Mouse (Mus musculus): ENCODE data around the gene Bcl11a. TPM values are rescaled to one million over a fixed set of nuclear protein-coding genes. Genes with fewer than 3 reads are reported as not detected.
"Not testable (repeated sequence)": the region's sequence is repeated elsewhere in the genome, so short reads cannot be mapped to it uniquely, and the experiment has no call there.

Gene Bcl11a
- total RNA-seq, 2 experiments from 2014 or later, result 24.3 to 70.9 TPM

GRCm38 (mm10) chr11:24098662-24099061, 20.8 kb downstream of the Bcl11a start:
- ATAC-seq (replicated peaks; ENCODE audit: poor library complexity), result no peak

GRCm38 (mm10) chr11:24099215-24099614, 21.4 kb downstream of the Bcl11a start:
- ATAC-seq (replicated peaks; ENCODE audit: poor library complexity), result no peak

GRCm38 (mm10) chr11:24099886-24100293, 22.0 kb downstream of the Bcl11a start:
- ATAC-seq (replicated peaks; ENCODE audit: poor library complexity), result 0 out of 2 replicates have a peak, but pooled peaks have one; percentile 8

GRCm38 (mm10) chr11:24100449-24101070, 22.7 kb downstream of the Bcl11a start:
- peak; percentile 59 for ATAC-seq (replicated peaks; ENCODE audit: poor library complexity)

GRCm38 (mm10) chr11:24101625-24102024, 23.8 kb downstream of the Bcl11a start:
- no peak for ATAC-seq (replicated peaks; ENCODE audit: poor library complexity)

- ATAC-seq (replicated peaks; ENCODE audit: poor library complexity), result 0 out of 2 replicates have a peak, but pooled peaks have one; percentile 4
Measured at GRCm38 (mm10) chr11:24102372-24102771, 24.5 kb downstream of the Bcl11a start.

GRCm38 (mm10) chr11:24103128-24103742, 25.4 kb downstream of the Bcl11a start:
- ATAC-seq (replicated peaks; ENCODE audit: poor library complexity), result 0 out of 2 replicates have a peak, but pooled peaks have one; percentile 4

GRCm38 (mm10) chr11:24107414-24107813, 29.6 kb downstream of the Bcl11a start:
- no peak for ATAC-seq (replicated peaks; ENCODE audit: poor library complexity)

- no peak for ATAC-seq (replicated peaks; ENCODE audit: poor library complexity)
Measured at GRCm38 (mm10) chr11:24108974-24109373, 31.1 kb downstream of the Bcl11a start.

GRCm38 (mm10) chr11:24109388-24109787, 31.5 kb downstream of the Bcl11a start:
- ATAC-seq (replicated peaks; ENCODE audit: poor library complexity), result no peak

- no peak for ATAC-seq (replicated peaks; ENCODE audit: poor library complexity)
Measured at GRCm38 (mm10) chr11:24110113-24110512, 32.3 kb downstream of the Bcl11a start.

- ATAC-seq (replicated peaks; ENCODE audit: poor library complexity), result peak; percentile 64
Measured at GRCm38 (mm10) chr11:24111720-24112119, 33.9 kb downstream of the Bcl11a start.

GRCm38 (mm10) chr11:24115017-24115752, 37.3 kb downstream of the Bcl11a start:
- no peak for ATAC-seq (replicated peaks; ENCODE audit: poor library complexity)

GRCm38 (mm10) chr11:24116041-24116440, 38.2 kb downstream of the Bcl11a start:
- no peak for ATAC-seq (replicated peaks; ENCODE audit: poor library complexity)

- ATAC-seq (replicated peaks; ENCODE audit: poor library complexity), result no peak
Measured at GRCm38 (mm10) chr11:24116582-24117318, 38.9 kb downstream of the Bcl11a start.

- peak; percentile 32 for ATAC-seq (replicated peaks; ENCODE audit: poor library complexity)
Measured at GRCm38 (mm10) chr11:24121136-24121535, 43.3 kb downstream of the Bcl11a start.

GRCm38 (mm10) chr11:24122899-24123298, 45.0 kb downstream of the Bcl11a start:
- ATAC-seq (replicated peaks; ENCODE audit: poor library complexity), result no peak

- 0 out of 2 replicates have a peak, but pooled peaks have one; percentile 12 for ATAC-seq (replicated peaks; ENCODE audit: poor library complexity)
Measured at GRCm38 (mm10) chr11:24123991-24124390, 46.1 kb downstream of the Bcl11a start.

- no peak for ATAC-seq (replicated peaks; ENCODE audit: poor library complexity)
Measured at GRCm38 (mm10) chr11:24125098-24125497, 47.2 kb downstream of the Bcl11a start.

GRCm38 (mm10) chr11:24128001-24128400, 50.1 kb downstream of the Bcl11a start:
- no peak for ATAC-seq (replicated peaks; ENCODE audit: poor library complexity)

- ATAC-seq (replicated peaks; ENCODE audit: poor library complexity), result not testable (repeated sequence)
Measured at GRCm38 (mm10) chr11:24128880-24129279, 51.0 kb downstream of the Bcl11a start.
